Mouse (Mus musculus) heart, embryonic 14.5 days (tissue): ENCODE measurements around the gene Shroom3. TPM values are rescaled to one million over a fixed set of nuclear protein-coding genes. Genes with fewer than 3 reads are reported as not detected.

Experiments
- ATAC-seq: fragments of 200-750 bp; cut with Nextera tagmentation; 2 replicates; pipeline ENCODE4 v1.8.0; 2017; ENCODE audit warnings: low read depth, moderate TSS enrichment; ENCODE audit not compliant: insufficient number of reproducible peaks, insufficient read depth, low FRiP score
- H3K27ac ChIP-seq, 2 experiments: fragments of 200-500 bp in 1 of 2; fragments of 300-500 bp in 1 of 2; sonication (generic) in 1 of 2; replicated peaks in 1 of 2; 2 replicates each; pipeline ENCODE4 v1.5.1; 2012 to 2014; ENCODE audit warnings: low read depth in 2 of 2, low read length in 2 of 2, control low read depth in 1 of 2, mild to moderate bottlenecking in 1 of 2, mixed read lengths in 1 of 2; ENCODE audit not compliant: control insufficient read depth in 1 of 2, insufficient read depth in 1 of 2
- H3K27me3 ChIP-seq: fragments of 300-500 bp; sonication (generic); 2 replicates; pipeline ENCODE4 v1.6.1; 2014; ENCODE audit warnings: mild to moderate bottlenecking, low read length, control low read depth; ENCODE audit not compliant: control insufficient read depth, insufficient read depth
- H3K36me3 ChIP-seq: fragments of 300-500 bp; sonication (generic); 2 replicates; pipeline ENCODE4 v1.6.1; 2014; ENCODE audit warnings: mild to moderate bottlenecking, control low read depth, low read length, mixed read lengths; ENCODE audit not compliant: control insufficient read depth, insufficient read depth
- H3K4me1 ChIP-seq, 2 experiments: fragments of 200-500 bp in 1 of 2; fragments of 300-500 bp in 1 of 2; sonication (generic) in 1 of 2; 2 replicates each; pipeline ENCODE4 v1.6.1; 2012 to 2014; ENCODE audit warnings: low read length in 2 of 2, control low read depth in 1 of 2, mixed read lengths in 1 of 2; ENCODE audit not compliant: control insufficient read depth in 2 of 2, insufficient read depth in 2 of 2
- H3K4me2 ChIP-seq: fragments of 300-500 bp; sonication (generic); 2 replicates; pipeline ENCODE4 v1.6.1; 2014; ENCODE audit warnings: mild to moderate bottlenecking, low read length
- H3K4me3 ChIP-seq, 2 experiments: fragments of 200-500 bp in 1 of 2; fragments of 300-500 bp in 1 of 2; sonication (generic) in 1 of 2; 2 replicates each; pipeline ENCODE4 v1.5.1; 2012 to 2014; ENCODE audit warnings: low read length in 2 of 2, mild to moderate bottlenecking in 2 of 2, control low read depth in 1 of 2, low read depth in 1 of 2, moderate library complexity in 1 of 2; ENCODE audit not compliant: control insufficient read depth in 1 of 2, insufficient read depth in 1 of 2
- H3K9ac ChIP-seq: fragments of 300-500 bp; sonication (generic); 2 replicates; pipeline ENCODE4 v1.6.1; 2014; ENCODE audit warnings: mild to moderate bottlenecking, low read length
- H3K9me3 ChIP-seq: fragments of 300-500 bp; sonication (generic); 2 replicates; pipeline ENCODE4 v1.6.1; 2016; ENCODE audit warnings: low read length, control low read depth; ENCODE audit not compliant: control insufficient read depth
- WGBS: fragments of 180-500 bp; shearing (Covaris S2); extraction: QIAGEN DNeasy Blood & Tissue Kit; methylation state at CpG from one replicate; pipeline ENCODE4 v1.1.7; 2014; 5-methylcytosine and 5-hydroxymethylcytosine counted together
- polyA plus RNA-seq: library from polyadenylated mRNA; unstranded; fragments of >200 nt; fragmentation: Nextera tagmentation; extraction: Ambion mirVana; gene quantifications from 2 replicates; pipeline ENCODE4 v1.2.1, GENCODE M21; 2014

Gene Shroom3
- polyA plus RNA-seq, 1 experiment from 2014 or later = 21.1 TPM

- Histone ChIP-seq H3K4me2 (peak overlapping the region; percentile 27), H3K36me3 (0 out of 2 replicates have a peak, but pooled peaks cover 4% of the 10 kb centered on the region), H3K4me1 (peaks cover 27 to 50% of the 10 kb centered on the region in 2 experiments), H3K27me3 (no peaks in the 10 kb centered on the region), H3K9me3 (no peaks in the 10 kb centered on the region), H3K27ac (peak overlapping the region; percentile 83 to 88), H3K9ac (peak overlapping the region; percentile 42; the same call in 1 of the 2 replicates), H3K4me3 (no peak overlapping the region)
- 24% methylated on average over 10 of the region's 10 CpGs for WGBS
- ATAC-seq = peak; percentile 41; the same call in 1 of the 2 replicates
Measured at GRCm38 (mm10) chr5:92824304-92825009, 141.2 kb downstream of the Shroom3 start.

DNA sequence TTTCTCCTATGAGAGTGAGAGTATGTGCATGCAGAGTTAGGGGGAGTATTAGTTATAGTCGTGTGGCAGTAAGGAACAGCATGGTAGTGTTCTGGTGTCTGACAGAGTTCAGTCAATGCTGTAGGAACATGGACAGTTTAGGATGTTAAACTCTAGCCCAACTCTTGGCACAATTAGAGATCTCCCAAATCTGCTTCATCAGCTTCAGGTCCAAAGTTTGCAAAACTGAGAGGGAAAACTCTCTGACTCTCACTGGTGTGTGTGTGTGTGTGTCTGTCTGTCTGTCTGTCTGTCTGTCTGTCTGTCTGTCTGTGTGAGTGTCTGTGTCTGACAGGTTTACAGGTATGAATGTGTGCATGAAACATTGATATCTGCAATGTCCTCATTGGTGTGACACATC lies 147.2 kb downstream of the Shroom3 start:
- H3K9ac ChIP-seq = no peak overlapping the region
- no peaks in the 10 kb centered on the region for H3K27me3 ChIP-seq
- no peak overlapping the region for H3K27ac ChIP-seq
- no peak overlapping the region for H3K4me2 ChIP-seq
- 0 out of 2 replicates have a peak, but pooled peaks cover 4% of the 10 kb centered on the region for H3K36me3 ChIP-seq
- ATAC-seq = no peak
- H3K4me3 ChIP-seq = no peak overlapping the region
- H3K4me1 ChIP-seq = peaks cover 7 to 11% of the 10 kb centered on the region in 2 experiments; a peak in 3 of 4 replicates
- 63% methylated on average over 1 of the region's 1 CpGs for WGBS
- no peaks in the 10 kb centered on the region for H3K9me3 ChIP-seq

- Histone ChIP-seq H3K4me3 (no peak overlapping the region), H3K4me2 (no peak overlapping the region), H3K27ac (no peak overlapping the region; a peak in 2 of 4 replicates), H3K4me1 (peaks cover 5 to 9% of the 10 kb centered on the region in 2 experiments; a peak in 3 of 4 replicates), H3K9ac (no peak overlapping the region), H3K36me3 (no peaks in the 10 kb centered on the region), H3K27me3 (no peaks in the 10 kb centered on the region), H3K9me3 (no peaks in the 10 kb centered on the region)
- 45% methylated on average over 7 of the region's 7 CpGs for WGBS
- no peak for ATAC-seq
Measured at GRCm38 (mm10) chr5:92834513-92834912, 151.3 kb downstream of the Shroom3 start.

DNA sequence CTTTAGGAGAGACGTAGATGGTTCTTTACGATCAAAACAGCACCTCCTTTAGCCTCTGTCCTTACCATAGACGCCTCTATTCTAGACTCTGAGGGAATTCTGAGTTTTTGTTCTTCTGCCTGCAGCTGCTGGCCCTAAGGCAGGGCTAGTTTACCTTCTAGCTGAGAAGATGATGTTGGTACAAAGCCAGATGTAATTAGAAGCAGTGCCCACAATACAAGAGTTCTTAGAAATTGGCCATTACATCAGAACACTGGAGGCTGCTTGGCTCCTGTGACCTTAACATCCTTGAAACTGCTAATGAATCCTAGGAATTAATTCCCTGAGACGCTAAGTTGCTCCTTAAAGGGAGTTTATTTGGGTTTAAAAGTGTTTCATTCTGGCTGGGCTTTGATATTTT lies 154.1 kb downstream of the Shroom3 start:
- H3K36me3 ChIP-seq = no peaks in the 10 kb centered on the region
- no peak overlapping the region for H3K4me2 ChIP-seq
- H3K4me1 ChIP-seq = peaks cover 10 to 22% of the 10 kb centered on the region in 2 experiments
- no peak overlapping the region for H3K9ac ChIP-seq
- H3K27ac ChIP-seq = no peak overlapping the region
- no peak for ATAC-seq
- WGBS = 87% methylated on average over 4 of the region's 4 CpGs
- no peaks in the 10 kb centered on the region for H3K27me3 ChIP-seq
- no peaks in the 10 kb centered on the region for H3K9me3 ChIP-seq
- no peak overlapping the region for H3K4me3 ChIP-seq

- H3K9me3 ChIP-seq = no peaks in the 10 kb centered on the region
- no peak overlapping the region for H3K4me2 ChIP-seq
- 84% methylated on average over 9 of the region's 9 CpGs for WGBS
- no peak overlapping the region for H3K4me3 ChIP-seq
- no peak for ATAC-seq
- H3K9ac ChIP-seq = no peak overlapping the region
- no peaks in the 10 kb centered on the region for H3K27me3 ChIP-seq
- no peaks in the 10 kb centered on the region for H3K36me3 ChIP-seq
- H3K27ac ChIP-seq = no peak overlapping the region
- peaks cover 12 to 32% of the 10 kb centered on the region in 2 experiments for H3K4me1 ChIP-seq
Measured at GRCm38 (mm10) chr5:92838351-92838784, 155.1 kb downstream of the Shroom3 start.

DNA sequence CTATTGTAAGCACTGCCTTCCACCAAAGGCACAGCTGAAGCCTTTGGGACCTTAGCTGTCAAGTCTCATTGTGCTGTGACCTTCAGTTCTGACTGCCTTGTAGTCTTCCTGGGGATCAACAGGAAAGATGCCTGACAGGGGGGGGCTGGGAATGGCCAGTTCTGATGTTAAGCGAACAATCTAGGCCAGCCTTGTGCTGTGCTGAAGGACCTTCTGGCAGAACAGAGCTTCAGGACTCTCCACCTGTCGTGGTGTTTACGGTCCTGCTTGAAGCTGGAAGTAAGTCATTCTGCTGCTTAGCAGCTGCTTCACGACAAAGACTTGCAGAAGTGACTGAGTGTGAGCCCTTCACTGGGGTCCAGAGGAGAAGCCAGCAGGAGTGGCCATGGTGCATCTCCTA lies 156.1 kb downstream of the Shroom3 start:
- no peak for ATAC-seq
- Histone ChIP-seq H3K27ac (no peak overlapping the region), H3K4me3 (no peak overlapping the region), H3K4me2 (no peak overlapping the region), H3K27me3 (no peaks in the 10 kb centered on the region), H3K36me3 (no peaks in the 10 kb centered on the region), H3K4me1 (peaks cover 12 to 38% of the 10 kb centered on the region in 2 experiments), H3K9ac (no peak overlapping the region), H3K9me3 (no peaks in the 10 kb centered on the region)
- WGBS = 73% methylated on average over 4 of the region's 4 CpGs

GRCm38 (mm10) chr5:92841474-92841873 lies 158.2 kb downstream of the Shroom3 start:
- ATAC-seq = peak; percentile 66; the same call in 1 of the 2 replicates
- H3K4me1 ChIP-seq = peaks cover 10 to 36% of the 10 kb centered on the region in 2 experiments
- WGBS = 58% methylated on average over 5 of the region's 5 CpGs

More at GRCm38 (mm10) chr5:92841474-92841873, 158.2 kb downstream of the Shroom3 start:
- Histone ChIP-seq H3K36me3 (no peaks in the 10 kb centered on the region), H3K9me3 (no peaks in the 10 kb centered on the region), H3K27ac (peak overlapping the region; percentile 14 to 20; a peak in 1 of 4 replicates), H3K27me3 (no peaks in the 10 kb centered on the region), H3K4me3 (no peak overlapping the region), H3K9ac (no peak overlapping the region), H3K4me2 (no peak overlapping the region)
